In the genomic region with DNA sequence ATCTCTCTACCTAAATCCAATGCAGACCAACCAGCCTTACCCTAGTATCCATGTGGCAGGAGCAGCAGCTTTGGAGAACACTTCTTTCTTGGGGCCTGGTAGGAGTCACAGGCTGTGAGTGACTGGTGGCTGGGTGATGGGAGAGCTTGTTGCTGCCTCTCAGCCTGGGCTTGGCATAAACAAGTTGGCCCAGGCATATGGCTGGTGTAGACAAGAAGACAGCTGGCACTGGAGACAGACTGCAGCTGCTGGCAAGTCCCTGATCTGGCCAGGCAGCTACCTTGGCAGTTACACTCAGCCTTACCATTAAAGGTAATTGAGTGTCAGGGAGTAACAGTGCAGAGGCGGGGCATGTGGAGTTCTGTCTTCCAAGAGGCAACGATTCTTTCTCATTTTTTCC, we compare ENCODE assay signal across 9 mouse cellular contexts. TPM values are rescaled to one million over a fixed set of nuclear protein-coding genes. Genes with fewer than 3 reads are reported as not detected.
DNase-seq lines count a peak whose midpoint lies in the region; ATAC-seq and TF ChIP-seq lines count a peak whose summit lies in the region.
"Had no signal": no experiment of that assay in that cellular context is flagged by ENCODE, and none has a peak within 500 bp of the region (broad histone marks: within the 10 kb centered on the region; RNA-seq: fewer than 3 reads in every experiment).

No protein-coding gene starts in this region.

- no peaks in the 10 kb centered on the region for H3K36me3 ChIP-seq in thymus, adult 2 months (ENCODE audit: control insufficient read depth, insufficient read depth, low read length)
- H3K36me3 ChIP-seq: heart, embryonic 13.5 days had no signal

- ATAC-seq in megakaryocyte progenitor cell, adult 5-6 weeks (replicated peaks; ENCODE audit: poor library complexity), result peak; percentile 72

- peak; percentile 39 to 68 for DNase-seq in left cerebral cortex, adult 18-20 months (ENCODE audit: low spot score in 2 of 2)
- no peak for DNase-seq in left cerebral cortex, adult 11 months (ENCODE audit: low spot score)
- DNase-seq in cerebellum, adult 9-11 months, result peak; percentile 61
- peak; percentile 77 for DNase-seq in gastrocnemius, postnatal 14 days
- DNase-seq in layer of hippocampus, adult 18-20 months (ENCODE audit: low spot score in 2 of 2), result peak; percentile 64 to 72
- DNase-seq in urinary bladder, postnatal 25 days (ENCODE audit: low spot score), result no peak
- DNase-seq in thymus, adult 2 months, result no peak

- WGBS in thymus, adult 2 months, result 45% methylated on average over 2 of the region's 2 CpGs

- no peak for TF ChIP-seq CTCF in thymus, adult 2 months (IDR thresholded peaks at IDR 0.05; ENCODE audit: borderline replicate concordance, control insufficient read depth, extremely low read depth, insufficient read depth, low read length, poor library complexity)

- no peaks in the 10 kb centered on the region for H3K27me3 ChIP-seq in thymus, adult 2 months (ENCODE audit: control insufficient read depth, insufficient read depth, low read length)
- H3K27me3 ChIP-seq: heart, embryonic 13.5 days had no signal

- no peak for TF ChIP-seq POLR2A in thymus, adult 2 months (IDR thresholded peaks at IDR 0.05; ENCODE audit: control insufficient read depth, extremely low read depth, insufficient read depth, low read length, poor library complexity)

- H3K4me1 ChIP-seq in thymus, adult 2 months (replicated peaks; ENCODE audit: control insufficient read depth, insufficient read depth, low read length), result peaks cover 25% of the 10 kb centered on the region

- no peak overlapping the region for H3K4me3 ChIP-seq in thymus, adult 2 months (ENCODE audit: control insufficient read depth, insufficient read depth, low read length)
- H3K4me3 ChIP-seq: heart, embryonic 13.5 days had no signal

- H3K27ac ChIP-seq in thymus, adult 2 months (ENCODE audit: control insufficient read depth, insufficient read depth, low read length), result no peak overlapping the region
- H3K27ac ChIP-seq: heart, embryonic 13.5 days had no signal

- intact Hi-C loops in gastrocnemius, postnatal 14 days (cut with DNase I; ENCODE audit: low total_unique reads), result no loop called here

RNA-seq across cellular contexts. Expression of gene Abcc1, which starts 16.0 kb away (rescaled TPM):
- 10 to 100 TPM; 14.9 to 16.5 TPM for total RNA-seq in left cerebral cortex, adult 18-20 months (2021)
- 10 to 100 TPM; 24.0 to 24.5 TPM for total RNA-seq in gastrocnemius, postnatal 14 days (2021)
- 10 to 100 TPM; 11.1 to 11.8 TPM for total RNA-seq in layer of hippocampus, adult 18-20 months (2021)
- 25.9 and 30.6 TPM in 2 replicates for total RNA-seq in megakaryocyte progenitor cell, adult 5-6 weeks (2015)
- 28.8 and 35.6 TPM in 2 replicates for total RNA-seq in megakaryocyte progenitor cell, adult 5-6 weeks (2017)
- 26.6 and 29.7 TPM in 2 replicates for polyA plus RNA-seq in thymus, adult 2 months (2012; rRNA removed)

Comparison
In these comparisons a context has a peak if more than half of its experiments do, and no peak if none do; other contexts are left out.
1. DNase-seq: peak in left cerebral cortex, adult 18-20 months (2 of 2), cerebellum, adult 9-11 months (single experiment), gastrocnemius, postnatal 14 days (single experiment) and layer of hippocampus, adult 18-20 months (2 of 2); none in left cerebral cortex, adult 11 months (single experiment), urinary bladder, postnatal 25 days (single experiment) and thymus, adult 2 months (single experiment).